Mouse (Mus musculus): ENCODE measurements around the gene Pecam1.
"Not testable (repeated sequence)": the region's sequence is repeated elsewhere in the genome, so short reads cannot be mapped to it uniquely, and the experiment has no call there.

Gene Pecam1

GRCm38 (mm10) chr11:106773061-106773460 lies 22.6 kb upstream of the Pecam1 start:
- no peak for DNase-seq (ENCODE audit: extremely low read depth, insufficient read length, low spot score)

GRCm38 (mm10) chr11:106770195-106770974 lies 20.0 kb upstream of the Pecam1 start:
- DNase-seq (ENCODE audit: extremely low read depth, insufficient read length, low spot score), result no peak

- DNase-seq (ENCODE audit: extremely low read depth, insufficient read length, low spot score), result no peak
Measured at GRCm38 (mm10) chr11:106767516-106767915, 17.1 kb upstream of the Pecam1 start.

GRCm38 (mm10) chr11:106766611-106767162 lies 16.3 kb upstream of the Pecam1 start:
- no peak for DNase-seq (ENCODE audit: extremely low read depth, insufficient read length, low spot score)

GRCm38 (mm10) chr11:106762800-106763185 lies 12.4 kb upstream of the Pecam1 start:
- DNase-seq (ENCODE audit: extremely low read depth, insufficient read length, low spot score), result no peak

- DNase-seq (ENCODE audit: extremely low read depth, insufficient read length, low spot score), result no peak
Measured at GRCm38 (mm10) chr11:106762139-106762799, 11.8 kb upstream of the Pecam1 start.

- no peak for DNase-seq (ENCODE audit: extremely low read depth, insufficient read length, low spot score)
Measured at GRCm38 (mm10) chr11:106760511-106760910, 10.1 kb upstream of the Pecam1 start.

- no peak for DNase-seq (ENCODE audit: extremely low read depth, insufficient read length, low spot score)
Measured at GRCm38 (mm10) chr11:106759028-106759427, 8.6 kb upstream of the Pecam1 start.

- DNase-seq (ENCODE audit: extremely low read depth, insufficient read length, low spot score), result no peak
Measured at GRCm38 (mm10) chr11:106755583-106755982, 5.2 kb upstream of the Pecam1 start.

- no peak for DNase-seq (ENCODE audit: extremely low read depth, insufficient read length, low spot score)
Measured at GRCm38 (mm10) chr11:106753314-106753713, 2.9 kb upstream of the Pecam1 start.

- DNase-seq (ENCODE audit: extremely low read depth, insufficient read length, low spot score), result no peak
Measured at GRCm38 (mm10) chr11:106752103-106752502, 1.7 kb upstream of the Pecam1 start.

- DNase-seq (ENCODE audit: extremely low read depth, insufficient read length, low spot score), result no peak
Measured at GRCm38 (mm10) chr11:106751039-106752018, 901 bp upstream of the Pecam1 start, which contains the start of gene Milr1. Gene Milr1, plus strand, starts transcription at chr11:106751226.

GRCm38 (mm10) chr11:106749557-106750120 lies 789 bp downstream of the Pecam1 start:
- not testable (repeated sequence) for DNase-seq (ENCODE audit: extremely low read depth, insufficient read length, low spot score)

GRCm38 (mm10) chr11:106744949-106745348 lies 5.5 kb downstream of the Pecam1 start:
- no peak for DNase-seq (ENCODE audit: extremely low read depth, insufficient read length, low spot score)

- DNase-seq (ENCODE audit: extremely low read depth, insufficient read length, low spot score), result no peak
Measured at GRCm38 (mm10) chr11:106742388-106742841, 8.0 kb downstream of the Pecam1 start.

- no peak for DNase-seq (ENCODE audit: extremely low read depth, insufficient read length, low spot score)
Measured at GRCm38 (mm10) chr11:106741826-106742225, 8.6 kb downstream of the Pecam1 start.

GRCm38 (mm10) chr11:106741232-106741631 lies 9.2 kb downstream of the Pecam1 start:
- no peak for DNase-seq (ENCODE audit: extremely low read depth, insufficient read length, low spot score)

- DNase-seq (ENCODE audit: extremely low read depth, insufficient read length, low spot score), result not testable (repeated sequence)
Measured at GRCm38 (mm10) chr11:106740724-106741123, 9.7 kb downstream of the Pecam1 start.

- DNase-seq (ENCODE audit: extremely low read depth, insufficient read length, low spot score), result no peak
Measured at GRCm38 (mm10) chr11:106739116-106739515, 11.3 kb downstream of the Pecam1 start.

GRCm38 (mm10) chr11:106737178-106737621 lies 13.2 kb downstream of the Pecam1 start:
- no peak for DNase-seq (ENCODE audit: extremely low read depth, insufficient read length, low spot score)

Measured in 3134 (cell line).